Comparison of ENCODE assay signal across 14 mouse cellular contexts in the genomic region with DNA sequence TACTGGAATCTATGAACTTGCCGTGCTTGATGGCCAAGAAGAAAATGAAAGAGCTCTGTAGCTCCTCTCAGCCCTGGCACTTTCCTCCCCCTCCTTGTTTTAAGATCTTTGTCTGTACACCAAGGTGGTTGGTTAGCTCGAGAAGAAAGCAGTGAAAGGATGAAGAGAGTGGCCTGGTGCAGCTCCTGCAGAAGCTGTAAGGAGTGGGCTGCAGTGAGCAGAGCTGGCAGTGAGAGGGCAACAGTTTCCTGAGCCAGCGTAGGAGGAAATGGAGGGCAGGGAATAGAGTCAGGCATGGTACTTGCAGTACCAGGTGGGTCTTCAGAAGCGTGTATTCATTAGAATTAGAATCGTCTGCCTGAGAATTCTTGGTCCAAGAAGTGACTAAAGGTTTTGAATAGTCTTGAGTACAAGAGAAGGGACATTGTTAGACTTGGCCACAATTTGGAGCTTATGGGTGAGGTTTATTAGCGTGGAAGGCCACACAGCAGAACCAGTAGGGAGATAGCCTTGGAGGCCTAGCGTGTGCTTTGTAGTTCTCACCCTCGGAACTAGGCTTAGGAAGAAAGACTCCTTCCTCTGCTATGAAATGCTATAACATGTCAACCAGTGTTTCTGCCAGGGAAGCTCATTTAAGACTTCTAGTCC.
"Had no signal": no experiment of that assay in that cellular context is flagged by ENCODE, and none has a peak within 500 bp of the region (broad histone marks: within the 10 kb centered on the region; RNA-seq: fewer than 3 reads in every experiment).

No protein-coding gene starts in this region.

- H3K9ac ChIP-seq: limb, embryonic 13.5 days; midbrain, embryonic 15.5 days; neural tube, embryonic 12.5 days had no signal

- ATAC-seq: intestine, embryonic 16.5 days; midbrain, embryonic 15.5 days had no signal

- H3K9me3 ChIP-seq: limb, embryonic 13.5 days; midbrain, embryonic 10.5 days; midbrain, embryonic 15.5 days; neural tube, embryonic 12.5 days had no signal

- H3K27me3 ChIP-seq: limb, embryonic 13.5 days; midbrain, embryonic 15.5 days; neural tube, embryonic 12.5 days had no signal

- H3K4me1 ChIP-seq: limb, embryonic 13.5 days; midbrain, embryonic 10.5 days; midbrain, embryonic 15.5 days; neural tube, embryonic 12.5 days had no signal

- H3K4me2 ChIP-seq: limb, embryonic 13.5 days; midbrain, embryonic 15.5 days; neural tube, embryonic 12.5 days had no signal

- H3K4me3 ChIP-seq: left cerebral cortex, adult 2 months; limb, embryonic 13.5 days; midbrain, embryonic 10.5 days; midbrain, embryonic 15.5 days; neural tube, embryonic 12.5 days had no signal

- H3K27ac ChIP-seq: left cerebral cortex, adult 2 months; limb, embryonic 13.5 days; midbrain, embryonic 10.5 days; midbrain, embryonic 15.5 days; neural tube, embryonic 12.5 days had no signal

- DNase-seq: kidney, adult 2 months; kidney, postnatal 36 days; lung, adult 18-20 months; retina, postnatal 1 day; right cerebral cortex, postnatal 4 days; spleen, adult 18-20 months; thymus, adult 18-20 months; thymus, postnatal 36 days had no signal
